Mouse (Mus musculus) layer of hippocampus, postnatal 36 days (tissue): ENCODE data around the gene Nat9. TPM values are rescaled to one million over a fixed set of nuclear protein-coding genes. Genes with fewer than 3 reads are reported as not detected.
A peak's percentile ranks its signal among the peaks of the same experiment; 100 is the strongest.

ENCODE experiments used
- DNase-seq, 2 experiments: peaks; one replicate each; pipeline ENCODE4 v3.0.0; 2022
- total RNA-seq, 2 experiments: library from RNA; stranded (reverse); gene quantifications; 2 replicates each; pipeline ENCODE4 v1.2.3; 2021

Gene Nat9
- total RNA-seq, 2 experiments from 2014 or later, result 21.7 to 24.1 TPM

DNA sequence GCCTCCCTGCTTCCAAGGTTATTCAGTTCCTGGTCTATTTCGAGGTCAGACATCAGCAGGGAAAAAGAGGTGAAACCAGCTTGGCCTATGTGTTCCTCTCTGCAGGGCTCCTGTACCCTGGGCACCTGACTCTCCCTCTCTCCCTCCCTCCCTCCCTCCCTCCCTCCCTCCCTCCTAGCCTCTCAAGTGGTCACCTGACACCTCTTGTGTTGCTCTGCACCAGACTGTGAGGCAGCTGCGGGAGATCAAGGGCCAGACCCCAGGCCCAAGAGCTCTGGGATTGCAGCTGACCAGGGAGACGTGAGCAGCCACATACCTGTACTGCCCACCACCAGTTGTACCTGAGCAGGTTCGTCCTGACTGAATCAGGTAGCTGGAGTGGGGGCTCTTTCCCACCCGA is 27.5 kb upstream of the Nat9 start:
- DNase-seq, result no peak

- no peak for DNase-seq
These were observed 24.5 kb upstream of the Nat9 start for GRCm38 (mm10) chr11:115212116-115212515.

DNA sequence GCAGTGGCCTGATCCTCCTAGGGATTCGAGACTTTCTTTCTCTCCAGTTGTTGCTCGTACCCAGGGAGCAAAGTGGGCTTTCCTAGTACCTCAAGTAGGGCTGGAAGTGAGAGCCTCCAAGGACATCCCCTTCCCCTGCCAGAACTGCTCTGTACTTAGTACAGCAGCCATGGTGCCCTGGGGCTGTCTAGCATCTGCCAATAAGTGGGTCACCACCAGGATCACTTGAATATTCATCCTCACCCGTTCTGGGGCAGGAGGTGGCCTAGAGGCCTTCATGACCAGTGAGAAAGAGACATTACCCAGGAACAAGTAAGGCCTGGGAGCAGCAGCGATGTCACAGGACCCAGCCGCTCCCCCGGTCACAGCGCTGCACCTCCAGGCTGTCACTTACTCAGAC is 22.3 kb upstream of the Nat9 start:
- DNase-seq, result no peak

- no peak for DNase-seq
These were observed 21.4 kb upstream of the Nat9 start for GRCm38 (mm10) chr11:115208776-115209732.

GRCm38 (mm10) chr11:115208126-115208525 is 20.5 kb upstream of the Nat9 start:
- no peak for DNase-seq

DNA sequence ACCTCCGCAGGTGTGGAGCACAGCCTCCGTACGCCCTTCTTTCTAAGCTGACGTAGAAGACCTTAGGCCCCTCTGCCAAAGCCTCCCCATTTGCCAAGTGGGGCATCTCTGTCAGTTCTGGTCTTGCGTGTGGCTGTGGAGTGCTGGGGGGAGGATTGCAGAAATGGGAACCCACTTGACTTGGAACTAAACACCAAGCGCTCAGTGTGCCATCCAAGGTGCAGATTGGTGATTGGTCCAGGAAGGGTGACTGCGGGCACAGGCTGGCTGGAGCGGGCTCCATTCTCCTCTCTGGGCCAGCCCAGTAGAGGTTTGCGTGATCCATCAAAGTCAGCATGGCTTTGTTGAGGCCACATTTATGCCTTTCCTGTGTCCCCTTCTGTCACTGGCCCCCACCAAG is 15.1 kb upstream of the Nat9 start:
- no peak for DNase-seq

GRCm38 (mm10) chr11:115202316-115202715 is 14.7 kb upstream of the Nat9 start:
- DNase-seq, result peak; percentile 78 to 81

- no peak for DNase-seq
These were observed 12.9 kb upstream of the Nat9 start for GRCm38 (mm10) chr11:115200520-115200919.

DNA sequence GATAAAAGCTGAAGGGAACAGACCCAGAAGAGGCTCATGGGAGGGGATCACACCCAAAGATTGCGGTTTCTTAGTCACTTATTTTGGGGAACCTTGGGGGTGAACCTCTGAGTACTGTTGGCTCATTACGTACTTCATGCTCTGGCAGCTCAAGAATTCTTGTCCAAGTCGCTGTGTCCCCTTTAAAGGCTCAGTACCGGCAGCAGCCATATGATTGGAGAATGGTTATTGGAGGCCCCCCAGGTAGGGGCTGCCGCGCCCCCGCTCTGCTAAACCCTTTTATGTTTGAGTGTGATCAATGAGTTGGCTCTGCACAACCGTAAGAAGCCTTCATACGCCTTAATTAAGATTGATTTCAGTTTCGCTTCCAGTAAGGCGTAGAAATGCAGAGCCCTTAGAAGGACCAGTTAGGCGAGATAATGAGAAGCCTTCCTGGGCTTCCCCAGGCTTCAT is 11.3 kb upstream of the Nat9 start:
- no peak for DNase-seq

- DNase-seq, result no peak
These were observed 9.9 kb upstream of the Nat9 start for GRCm38 (mm10) chr11:115197558-115197957.

DNA sequence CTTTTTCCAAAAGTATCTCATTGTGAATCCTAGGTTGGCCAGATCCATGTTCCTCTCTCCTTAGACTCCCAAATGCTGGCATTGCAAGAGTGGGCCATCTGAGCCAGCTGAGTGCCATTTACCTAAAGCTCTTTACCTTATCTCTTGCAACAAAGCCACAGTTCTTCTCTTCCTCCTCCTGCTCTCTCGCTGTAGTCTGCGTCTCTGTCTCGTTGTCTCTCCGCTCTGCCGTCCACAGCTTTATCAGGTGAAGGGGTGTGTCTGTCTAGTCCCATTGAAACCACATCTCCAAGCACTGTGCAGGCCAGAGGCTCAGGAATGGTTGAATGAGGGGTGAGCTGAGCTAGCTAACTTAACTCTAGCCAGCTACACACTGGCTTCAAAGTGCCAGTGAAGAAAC is 8.3 kb upstream of the Nat9 start:
- no peak for DNase-seq

DNA sequence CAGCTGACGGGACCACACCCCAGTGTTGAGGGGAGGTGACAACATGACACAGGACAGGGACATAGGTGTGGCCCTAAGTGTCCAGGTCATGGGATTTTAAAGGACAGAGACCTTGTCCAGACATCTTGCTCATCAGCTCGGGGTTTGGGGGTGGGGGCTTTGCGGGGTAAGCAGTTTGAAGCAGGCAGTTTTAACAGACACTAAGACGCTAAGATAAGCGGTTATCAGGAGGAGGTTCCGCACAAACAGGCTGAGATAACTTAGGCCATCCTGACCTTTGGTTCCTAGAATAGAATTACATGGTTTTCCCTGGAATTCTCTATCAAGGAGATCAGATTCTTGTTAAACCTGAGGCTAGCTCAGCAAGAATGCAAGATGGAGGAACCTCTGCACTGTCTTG is 7.0 kb upstream of the Nat9 start:
- DNase-seq, result no peak

- no peak for DNase-seq
These were observed 4.5 kb upstream of the Nat9 start for GRCm38 (mm10) chr11:115192180-115192579.

GRCm38 (mm10) chr11:115189304-115189703 is 1.6 kb upstream of the Nat9 start:
- DNase-seq, result no peak

GRCm38 (mm10) chr11:115188539-115189231 is 1.0 kb upstream of the Nat9 start:
- DNase-seq, result no peak

- DNase-seq, result peak; percentile 99 to 100
These were observed 427 bp downstream of the Nat9 start, which contains the start of gene Tmem104 for GRCm38 (mm10) chr11:115187224-115187639. Tmem104 (plus strand) TSS chr11:115187487.

- DNase-seq, result no peak
These were observed 2.7 kb downstream of the Nat9 start for GRCm38 (mm10) chr11:115184973-115185372.

DNA sequence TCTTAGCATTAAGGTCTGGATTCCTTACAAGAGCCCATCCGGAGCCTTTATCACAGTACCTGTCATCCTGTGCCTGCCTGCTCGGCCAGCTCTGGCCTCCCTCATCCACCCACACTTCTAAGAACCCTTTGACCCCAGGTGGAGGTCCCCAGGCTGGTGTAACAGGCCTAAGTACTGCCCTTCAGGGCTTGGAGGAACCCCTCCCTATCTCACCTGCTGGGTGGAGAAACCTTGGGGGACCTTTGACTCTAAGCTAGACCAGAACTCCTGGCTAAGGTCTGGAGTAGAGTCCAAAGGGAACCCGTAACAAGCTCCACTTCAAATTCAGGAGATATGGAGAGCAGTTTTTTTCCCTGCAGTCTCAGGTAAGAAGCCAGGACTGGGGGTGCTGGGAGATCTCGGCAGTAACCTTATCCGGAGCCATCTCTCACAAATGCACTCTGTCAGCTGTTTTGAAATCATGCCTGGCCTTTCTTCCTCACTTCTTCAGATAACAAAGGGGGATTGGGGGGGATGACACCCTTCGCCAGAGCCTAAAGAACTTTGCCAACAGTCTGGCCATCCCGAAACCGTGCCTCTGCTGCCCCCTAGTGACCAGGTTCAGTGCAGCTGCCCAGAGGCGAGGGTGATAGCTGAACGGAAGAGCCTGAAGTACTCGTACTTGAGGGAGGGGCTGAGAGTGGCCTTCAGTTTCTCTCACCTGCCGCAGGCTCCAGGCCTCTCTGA is 5.6 kb downstream of the Nat9 start:
- peak; percentile 70 to 72 for DNase-seq

- no peak for DNase-seq
These were observed 7.8 kb downstream of the Nat9 start for GRCm38 (mm10) chr11:115179881-115180280.

DNA sequence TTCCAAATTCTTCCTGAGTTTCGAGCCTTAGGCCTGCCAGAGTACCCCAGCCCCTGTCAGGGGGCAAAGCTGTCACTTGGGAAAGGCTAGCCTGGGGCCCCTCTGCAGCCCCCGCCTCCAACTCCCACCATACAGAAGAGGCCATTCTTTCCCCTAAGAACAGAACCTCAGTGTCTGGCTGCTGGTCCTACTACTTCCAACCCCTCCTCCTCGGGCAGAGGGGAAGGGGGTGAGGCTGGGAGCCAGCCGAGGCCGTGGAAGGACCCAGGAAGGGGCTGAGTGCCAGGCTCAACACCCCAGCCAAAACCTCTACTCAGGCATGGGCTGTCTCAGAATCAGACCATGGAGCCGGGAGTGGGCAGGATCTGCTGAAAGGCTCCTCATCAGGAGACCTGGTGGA is 8.5 kb downstream of the Nat9 start:
- peak; percentile 51 to 58 for DNase-seq

DNA sequence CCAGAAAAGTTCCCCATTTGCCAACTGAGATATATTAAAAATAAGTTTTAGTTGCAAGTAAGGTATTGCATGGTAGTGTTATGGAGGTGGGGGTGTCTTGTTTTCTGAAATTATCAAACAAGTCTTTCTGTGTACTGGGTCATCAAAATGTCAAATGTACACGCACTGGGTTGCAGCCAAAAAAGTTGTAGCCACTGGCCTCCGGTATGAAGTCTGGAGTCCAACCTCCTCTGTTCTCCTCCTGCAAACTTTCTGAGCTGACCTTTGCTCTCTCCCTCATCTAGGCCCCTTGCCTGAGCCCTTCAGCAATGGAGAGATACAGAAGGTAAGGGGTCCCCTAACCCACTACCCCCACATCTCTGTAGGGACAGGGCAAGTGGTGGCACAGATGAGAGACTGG is 8.9 kb downstream of the Nat9 start:
- DNase-seq, result no peak

GRCm38 (mm10) chr11:115177559-115178195 is 10.0 kb downstream of the Nat9 start:
- DNase-seq, result no peak
